Mouse (Mus musculus): Measurements from ENCODE around the gene Extl1. TPM values are rescaled to one million over a fixed set of nuclear protein-coding genes. Genes with fewer than 3 reads are reported as not detected.

Gene Extl1
- polyA plus RNA-seq, 1 experiment: 0.40 TPM

- DNase-seq (ENCODE audit: low read depth): no peak
- TF ChIP-seq POLR2A (IDR thresholded peaks at IDR 0.05; ENCODE audit: borderline replicate concordance, extremely low read depth, insufficient read depth, insufficient read length, poor library complexity, severe bottlenecking) (no peak), CTCF (IDR thresholded peaks at IDR 0.05; ENCODE audit: borderline replicate concordance, extremely low read depth, insufficient read depth, insufficient read length) (no peak)
Observed at GRCm38 (mm10) chr4:134326859-134327530, 56.7 kb downstream of the Extl1 start.

GRCm38 (mm10) chr4:134324655-134325054 lies 59.0 kb downstream of the Extl1 start:
- no peak for DNase-seq (ENCODE audit: low read depth)
- TF ChIP-seq POLR2A (IDR thresholded peaks at IDR 0.05; ENCODE audit: borderline replicate concordance, extremely low read depth, insufficient read depth, insufficient read length, poor library complexity, severe bottlenecking) (no peak), CTCF (IDR thresholded peaks at IDR 0.05; ENCODE audit: borderline replicate concordance, extremely low read depth, insufficient read depth, insufficient read length) (no peak)

DNA sequence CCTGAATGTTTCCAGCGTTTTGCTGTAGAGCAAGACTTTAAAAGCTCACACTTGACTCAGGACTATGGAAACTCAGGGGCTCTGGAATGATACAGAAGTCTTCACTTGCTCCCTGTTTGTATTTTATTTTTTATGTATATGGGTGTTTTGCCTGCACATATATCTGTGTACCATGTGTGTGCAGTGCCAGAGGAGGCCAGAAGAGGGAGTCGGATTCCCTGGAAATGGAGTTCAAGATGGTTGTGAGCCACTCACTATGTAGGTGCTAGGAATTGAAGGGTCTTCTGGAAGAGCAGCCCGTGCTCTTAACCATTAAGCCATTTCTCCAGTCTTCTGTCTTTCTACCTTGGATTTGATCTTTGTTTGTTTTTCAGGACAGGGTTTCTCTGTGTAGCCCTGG lies 62.1 kb downstream of the Extl1 start:
- no peak for TF ChIP-seq POLR2A (IDR thresholded peaks at IDR 0.05; ENCODE audit: borderline replicate concordance, extremely low read depth, insufficient read depth, insufficient read length, poor library complexity, severe bottlenecking)
- TF ChIP-seq CTCF (IDR thresholded peaks at IDR 0.05; ENCODE audit: borderline replicate concordance, extremely low read depth, insufficient read depth, insufficient read length): peak; percentile 15; the same call in 1 of the 2 replicates

DNA sequence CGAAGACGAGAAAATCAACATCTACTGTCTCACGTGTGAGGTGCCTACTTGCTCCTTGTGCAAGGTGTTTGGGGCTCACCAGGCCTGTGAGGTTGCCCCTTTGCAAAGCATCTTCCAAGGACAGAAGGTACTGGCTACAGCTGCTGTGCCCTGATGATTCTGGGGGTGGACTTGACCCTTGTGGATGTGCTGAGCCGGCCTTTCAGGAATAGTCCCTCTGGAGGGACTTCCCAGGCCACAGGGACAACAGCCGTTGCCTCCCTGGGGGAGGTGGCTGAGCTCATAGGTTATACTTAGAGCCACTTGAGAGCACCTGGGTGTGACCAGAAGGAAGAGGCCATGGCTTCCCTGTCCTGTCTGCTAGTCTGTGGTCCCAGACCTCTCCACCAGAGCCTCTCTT lies 64.0 kb downstream of the Extl1 start:
- TF ChIP-seq POLR2A (IDR thresholded peaks at IDR 0.05; ENCODE audit: borderline replicate concordance, extremely low read depth, insufficient read depth, insufficient read length, poor library complexity, severe bottlenecking) (no peak), CTCF (IDR thresholded peaks at IDR 0.05; ENCODE audit: borderline replicate concordance, extremely low read depth, insufficient read depth, insufficient read length) (no peak)
- no peak for DNase-seq (ENCODE audit: low read depth)

More for the DNA sequence above, 62.1 kb downstream of the Extl1 start:
- DNase-seq (ENCODE audit: low read depth): no peak

DNA sequence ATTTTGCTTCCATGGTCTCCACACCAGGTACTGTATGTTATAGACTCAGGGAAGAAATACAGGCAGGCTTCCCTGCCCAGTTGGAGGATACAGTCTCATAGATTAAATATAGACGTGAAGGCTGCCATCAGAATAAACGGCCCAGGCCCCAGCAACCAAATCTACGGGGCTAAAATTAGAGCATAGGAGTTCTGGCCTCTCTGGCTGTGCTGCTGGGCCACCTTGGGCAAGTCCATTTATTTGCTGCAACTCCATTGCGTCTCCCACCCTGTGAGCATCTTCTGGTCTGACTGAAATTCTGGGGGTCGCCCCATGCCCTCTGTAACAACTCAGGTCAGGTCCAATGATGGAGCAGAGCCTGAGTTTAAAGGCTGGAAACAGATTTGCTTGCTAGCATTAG lies 64.6 kb downstream of the Extl1 start:
- TF ChIP-seq CTCF (IDR thresholded peaks at IDR 0.05; ENCODE audit: borderline replicate concordance, extremely low read depth, insufficient read depth, insufficient read length) (no peak), POLR2A (IDR thresholded peaks at IDR 0.05; ENCODE audit: borderline replicate concordance, extremely low read depth, insufficient read depth, insufficient read length, poor library complexity, severe bottlenecking) (no peak)

GRCm38 (mm10) chr4:134316390-134316789 lies 67.3 kb downstream of the Extl1 start:
- no peak for DNase-seq (ENCODE audit: low read depth)
- no peak for TF ChIP-seq POLR2A (IDR thresholded peaks at IDR 0.05; ENCODE audit: borderline replicate concordance, extremely low read depth, insufficient read depth, insufficient read length, poor library complexity, severe bottlenecking)
- TF ChIP-seq CTCF (IDR thresholded peaks at IDR 0.05; ENCODE audit: borderline replicate concordance, extremely low read depth, insufficient read depth, insufficient read length): no peak

More for the DNA sequence above, 64.6 kb downstream of the Extl1 start:
- DNase-seq (ENCODE audit: low read depth): no peak

GRCm38 (mm10) chr4:134315470-134315869 lies 68.2 kb downstream of the Extl1 start:
- no peak for DNase-seq (ENCODE audit: low read depth)
- TF ChIP-seq CTCF (IDR thresholded peaks at IDR 0.05; ENCODE audit: borderline replicate concordance, extremely low read depth, insufficient read depth, insufficient read length) (no peak), POLR2A (IDR thresholded peaks at IDR 0.05; ENCODE audit: borderline replicate concordance, extremely low read depth, insufficient read depth, insufficient read length, poor library complexity, severe bottlenecking) (no peak)

- DNase-seq (ENCODE audit: low read depth): no peak
- TF ChIP-seq POLR2A (IDR thresholded peaks at IDR 0.05; ENCODE audit: borderline replicate concordance, extremely low read depth, insufficient read depth, insufficient read length, poor library complexity, severe bottlenecking) (no peak), CTCF (IDR thresholded peaks at IDR 0.05; ENCODE audit: borderline replicate concordance, extremely low read depth, insufficient read depth, insufficient read length) (no peak)
Observed at GRCm38 (mm10) chr4:134314876-134315275, 68.8 kb downstream of the Extl1 start, which contains the start of gene Trim63. Trim63 (plus strand) TSS chr4:134315120.

GRCm38 (mm10) chr4:134314081-134314655 lies 69.5 kb downstream of the Extl1 start:
- no peak for TF ChIP-seq CTCF (IDR thresholded peaks at IDR 0.05; ENCODE audit: borderline replicate concordance, extremely low read depth, insufficient read depth, insufficient read length)
- no peak for TF ChIP-seq POLR2A (IDR thresholded peaks at IDR 0.05; ENCODE audit: borderline replicate concordance, extremely low read depth, insufficient read depth, insufficient read length, poor library complexity, severe bottlenecking)
- DNase-seq (ENCODE audit: low read depth): peak; percentile 10

- TF ChIP-seq POLR2A (IDR thresholded peaks at IDR 0.05; ENCODE audit: borderline replicate concordance, extremely low read depth, insufficient read depth, insufficient read length, poor library complexity, severe bottlenecking) (no peak), CTCF (IDR thresholded peaks at IDR 0.05; ENCODE audit: borderline replicate concordance, extremely low read depth, insufficient read depth, insufficient read length) (peak; percentile 35; the same call in 1 of the 2 replicates)
- no peak for DNase-seq (ENCODE audit: low read depth)
Observed at GRCm38 (mm10) chr4:134312901-134313300, 70.7 kb downstream of the Extl1 start.

- TF ChIP-seq POLR2A (IDR thresholded peaks at IDR 0.05; ENCODE audit: borderline replicate concordance, extremely low read depth, insufficient read depth, insufficient read length, poor library complexity, severe bottlenecking) (no peak), CTCF (IDR thresholded peaks at IDR 0.05; ENCODE audit: borderline replicate concordance, extremely low read depth, insufficient read depth, insufficient read length) (no peak)
- no peak for DNase-seq (ENCODE audit: low read depth)
Observed at GRCm38 (mm10) chr4:134312341-134312740, 71.3 kb downstream of the Extl1 start.

GRCm38 (mm10) chr4:134311784-134312183 lies 71.9 kb downstream of the Extl1 start:
- no peak for TF ChIP-seq POLR2A (IDR thresholded peaks at IDR 0.05; ENCODE audit: borderline replicate concordance, extremely low read depth, insufficient read depth, insufficient read length, poor library complexity, severe bottlenecking)
- TF ChIP-seq CTCF (IDR thresholded peaks at IDR 0.05; ENCODE audit: borderline replicate concordance, extremely low read depth, insufficient read depth, insufficient read length): no peak
- DNase-seq (ENCODE audit: low read depth): no peak
